Mouse (Mus musculus) testis, postnatal 14 days (tissue): ENCODE measurements at regions not wholly inside any gene's neighbourhood (a gene's known extent, or its start where the extent isn't known, plus 50 kb on each side); places are given as distances from the start of the nearest gene placed in this dataset.

Source experiments
- DNase-seq: peaks from one replicate; pipeline ENCODE4 v3.0.0; 2021; ENCODE audit warnings: low spot score

GRCm38 (mm10) chr6:82860485-82860884 lies 79.1 kb downstream of the Sema4f start:
- DNase-seq: no peak

GRCm38 (mm10) chr6:82856218-82856617 lies 82.0 kb upstream of the Hk2 start:
- DNase-seq: no peak

DNA sequence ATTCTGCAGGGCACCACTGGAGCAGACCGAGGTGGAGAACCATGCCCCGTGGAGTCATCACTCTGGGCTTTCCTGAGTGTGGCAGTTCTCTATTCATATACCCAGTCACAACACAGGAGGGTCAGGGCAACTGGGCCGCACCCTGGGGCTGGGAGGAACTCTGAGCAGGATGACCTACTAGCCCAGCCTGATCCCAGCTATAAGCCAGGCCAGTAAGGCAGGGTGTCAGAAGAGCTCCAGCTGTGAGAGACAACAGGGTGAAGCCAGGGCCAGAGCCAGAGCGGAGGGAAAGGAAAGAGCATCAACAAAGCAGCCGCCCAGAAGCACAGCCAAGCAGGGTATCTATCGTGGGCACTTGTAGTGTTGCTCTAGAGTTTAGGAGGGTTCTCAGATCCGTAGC lies 81.1 kb upstream of the Hk2 start:
- no peak for DNase-seq

- DNase-seq: no peak
Observed at GRCm38 (mm10) chr6:82854780-82855179, 80.5 kb upstream of the Hk2 start.

DNA sequence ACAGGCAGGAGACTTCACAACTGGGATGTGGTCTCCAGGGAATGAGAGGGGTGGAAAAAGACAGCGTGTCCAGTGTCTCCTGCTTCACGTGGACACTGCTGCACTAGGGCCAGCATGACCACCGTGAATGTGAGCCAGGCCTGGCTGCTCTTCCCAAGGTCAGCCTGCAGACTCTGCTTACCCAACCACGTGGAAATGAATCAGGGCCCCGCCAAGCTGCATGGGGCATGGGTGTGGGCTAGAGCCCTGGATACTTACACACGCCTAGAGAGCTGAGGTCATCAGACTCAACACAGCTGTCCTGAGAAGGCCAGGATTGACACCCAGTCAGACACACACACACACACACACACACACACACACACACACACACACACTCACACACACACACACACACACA lies 80.1 kb upstream of the Hk2 start:
- peak; percentile 39 for DNase-seq

DNA sequence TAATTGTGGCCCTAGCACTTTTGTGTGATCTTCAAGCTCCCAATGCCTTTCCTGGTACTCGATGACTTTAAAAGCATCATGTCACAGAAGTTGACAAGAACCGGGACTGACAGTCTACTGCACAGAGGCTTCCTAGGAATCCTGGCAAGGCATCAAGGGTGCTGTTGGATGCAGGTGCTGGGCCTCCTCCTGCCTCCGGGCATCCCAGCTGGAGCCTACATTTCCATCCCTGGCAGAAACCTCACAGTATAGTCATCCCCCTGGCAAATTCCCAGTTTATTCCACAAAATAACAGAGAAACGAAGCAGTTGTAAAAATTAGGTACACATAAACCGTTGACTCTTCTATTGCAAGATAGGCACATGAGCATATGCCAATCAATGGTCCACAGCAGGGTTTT lies 78.8 kb upstream of the Hk2 start:
- no peak for DNase-seq

- DNase-seq: no peak
Observed at GRCm38 (mm10) chr6:82850556-82850955, 76.3 kb upstream of the Hk2 start.

GRCm38 (mm10) chr6:82847598-82847997 lies 73.3 kb upstream of the Hk2 start:
- DNase-seq: no peak

- no peak for DNase-seq
Observed at GRCm38 (mm10) chr6:82846587-82847150, 72.4 kb upstream of the Hk2 start.

GRCm38 (mm10) chr6:82844432-82844831 lies 70.2 kb upstream of the Hk2 start:
- DNase-seq: no peak

DNA sequence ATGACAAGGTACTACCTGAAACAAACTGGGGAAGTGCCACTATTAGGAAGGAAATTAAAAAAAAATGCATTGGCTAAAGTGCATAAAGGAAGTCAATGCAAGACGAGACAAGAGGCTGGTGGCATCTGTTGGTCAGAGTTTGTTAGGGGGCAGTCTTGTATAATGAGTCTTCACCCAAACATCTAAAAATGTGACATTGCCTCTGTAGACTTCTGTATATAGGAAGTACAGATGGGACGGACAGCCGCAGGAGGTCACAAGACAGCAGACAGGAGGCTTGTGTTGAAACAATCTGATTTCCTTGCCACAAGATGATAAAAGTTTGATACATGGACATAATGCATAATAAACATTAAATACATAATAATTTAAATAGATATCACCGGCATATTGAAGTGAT lies 69.6 kb upstream of the Hk2 start:
- DNase-seq: no peak

GRCm38 (mm10) chr6:82837246-82837645 lies 63.0 kb upstream of the Hk2 start:
- DNase-seq: no peak

DNA sequence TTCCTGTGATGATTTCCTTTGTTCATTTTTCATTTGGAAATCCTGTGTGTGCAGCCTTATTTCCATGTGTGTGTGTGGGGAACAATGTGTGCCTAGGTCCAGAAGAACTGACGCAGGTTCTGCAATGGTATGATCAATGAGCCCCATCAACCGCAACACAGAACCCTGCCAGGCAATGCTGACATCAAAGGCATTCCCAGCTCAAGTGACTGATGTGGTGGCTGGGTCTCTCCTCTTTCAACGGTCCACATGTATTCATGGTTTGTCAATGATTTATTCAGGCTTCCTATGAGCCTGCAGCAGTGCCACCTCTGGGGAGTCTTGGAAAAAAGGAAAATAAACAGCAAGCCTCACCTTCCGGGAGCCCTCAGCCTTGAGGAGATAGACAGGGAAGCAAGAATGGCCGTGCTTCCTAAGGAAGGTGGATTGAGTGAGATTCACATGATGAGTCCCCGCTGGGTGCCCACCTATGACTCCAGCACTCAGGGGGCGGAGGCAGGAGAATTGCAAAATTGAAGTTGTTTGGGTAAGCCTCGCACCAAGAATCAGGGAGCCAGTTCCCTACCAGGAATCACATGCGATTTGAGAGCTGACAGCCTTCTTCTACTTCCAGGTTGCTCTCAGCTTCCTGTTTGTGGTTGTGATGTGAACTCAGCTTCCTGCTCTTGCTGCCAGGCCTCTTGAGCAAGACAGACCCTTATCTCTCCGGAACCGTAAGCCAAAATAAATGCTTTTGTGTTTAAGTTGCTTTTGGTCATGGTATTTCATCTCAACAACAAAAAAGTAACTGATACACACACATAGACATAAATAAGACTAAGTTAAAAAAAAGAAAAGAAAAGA lies 61.2 kb upstream of the Hk2 start:
- DNase-seq: no peak

DNA sequence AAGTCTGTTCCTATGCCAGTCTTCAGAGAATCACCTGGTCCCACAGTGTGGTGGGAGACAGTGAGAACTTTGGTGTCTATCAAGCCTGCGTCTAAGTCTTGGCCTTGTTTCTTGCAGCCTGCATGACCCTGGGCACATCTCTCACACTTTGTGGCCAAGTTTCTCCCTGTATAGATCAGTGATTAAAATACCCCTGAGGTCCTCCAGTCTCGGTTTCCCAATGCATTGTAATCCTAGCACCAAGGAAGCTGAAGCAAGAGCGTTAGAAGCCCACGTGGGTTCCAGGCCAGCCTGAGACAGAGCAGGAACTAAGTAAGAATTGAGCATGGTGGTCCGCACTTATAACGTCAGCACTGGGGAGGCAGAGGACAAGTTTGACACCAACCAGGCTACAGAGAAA lies 59.6 kb upstream of the Hk2 start:
- no peak for DNase-seq

- DNase-seq: no peak
Observed at GRCm38 (mm10) chr6:82831211-82831610, 57.0 kb upstream of the Hk2 start.

DNA sequence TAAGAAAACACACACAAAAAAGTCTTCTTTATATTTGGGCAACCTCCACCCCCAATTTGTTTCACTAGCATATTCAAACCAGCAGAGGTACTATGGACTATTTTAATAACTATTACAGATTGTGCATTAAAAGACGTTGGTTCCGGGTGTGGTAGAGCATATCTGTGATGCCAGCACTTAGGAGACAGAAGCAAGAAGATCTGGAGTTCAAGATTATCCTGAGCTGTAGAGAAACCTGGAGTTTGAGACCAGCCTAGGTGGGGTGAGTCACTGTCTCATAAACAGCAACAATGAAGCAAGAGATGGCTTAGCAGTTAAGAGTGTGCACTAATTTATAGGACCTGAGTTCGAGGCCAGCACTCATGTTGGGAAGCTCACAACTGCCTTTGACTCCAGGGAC lies 50.4 kb upstream of the Hk2 start:
- DNase-seq: no peak

- no peak for DNase-seq
Observed at GRCm38 (mm10) chr6:82824240-82824639, 50.0 kb upstream of the Hk2 start.
